Mouse (Mus musculus) small intestine, adult 2 months (tissue): ENCODE results near the gene Pef1. TPM values are rescaled to one million over a fixed set of nuclear protein-coding genes. Genes with fewer than 3 reads are reported as not detected.

ENCODE experiments used
- H3K27ac ChIP-seq: fragments of 200-500 bp; 2 replicates; pipeline ENCODE4 v1.5.1; 2012; ENCODE audit warnings: low read depth, low read length, control low read depth, inconsistent platforms; ENCODE audit not compliant: insufficient read depth
- H3K27me3 ChIP-seq: fragments of 200-500 bp; 2 replicates; pipeline ENCODE4 v1.6.1; 2012; ENCODE audit warnings: mild to moderate bottlenecking, moderate library complexity, low read length, inconsistent platforms; ENCODE audit not compliant: control insufficient read depth, insufficient read depth
- H3K36me3 ChIP-seq: fragments of 200-500 bp; 2 replicates; pipeline ENCODE4 v1.6.1; 2012; ENCODE audit warnings: mild to moderate bottlenecking, low read length, control low read depth, inconsistent platforms; ENCODE audit not compliant: control insufficient read depth, insufficient read depth
- H3K4me1 ChIP-seq: fragments of 200-500 bp; 2 replicates; pipeline ENCODE4 v1.6.1; 2012; ENCODE audit warnings: low read length, inconsistent platforms, mixed read lengths; ENCODE audit not compliant: control insufficient read depth, insufficient read depth, insufficient read length
- H3K4me3 ChIP-seq: fragments of 200-500 bp; 2 replicates; pipeline ENCODE4 v1.5.1; 2012; ENCODE audit warnings: low read depth, mild to moderate bottlenecking, control low read depth, inconsistent platforms, low read length, moderate library complexity
- CTCF ChIP-seq: fragments of 200-500 bp; IDR thresholded peaks from 2 replicates; pipeline ENCODE4 v1.5.1; 2012; ENCODE audit warnings: low read depth, mild to moderate bottlenecking, control low read depth, inconsistent platforms, low read length, moderate library complexity, mixed read lengths; ENCODE audit not compliant: insufficient replicate concordance, insufficient read length; ENCODE audit errors: extremely low read depth
- POLR2A ChIP-seq: fragments of 200-500 bp; IDR thresholded peaks from 2 replicates; pipeline ENCODE4 v1.6.1; 2012; ENCODE audit warnings: low read depth, mild to moderate bottlenecking, control low read depth, inconsistent platforms, low read length, moderate library complexity
- WGBS: fragments of 180-500 bp; shearing (Covaris S2); methylation state at CpG from one replicate; pipeline ENCODE4 v1.1.7; 2018; 5-methylcytosine and 5-hydroxymethylcytosine counted together
- polyA plus RNA-seq: library from polyadenylated mRNA; depleted of rRNA; stranded (reverse); fragments of >200 nt; gene quantifications from 2 replicates; pipeline ENCODE4 v1.2.3, GENCODE M21; 2012

Gene Pef1
- polyA plus RNA-seq, 1 experiment, result 171 TPM

GRCm38 (mm10) chr4:130163391-130163861, 61.1 kb downstream of the Pef1 start:
- H3K27ac ChIP-seq, result no peak overlapping the region
- TF ChIP-seq CTCF, result no peak
- TF ChIP-seq POLR2A, result no peak
- no peaks in the 10 kb centered on the region for H3K27me3 ChIP-seq
- 52% methylated on average over 20 of the region's 20 CpGs for WGBS
- peaks cover 11% of the 10 kb centered on the region for H3K4me1 ChIP-seq
- H3K4me3 ChIP-seq, result peak overlapping the region; percentile 31
- peaks cover 12% of the 10 kb centered on the region for H3K36me3 ChIP-seq

GRCm38 (mm10) chr4:130164121-130164520, 61.8 kb downstream of the Pef1 start:
- WGBS, result 93% methylated on average over 6 of the region's 6 CpGs
- no peak for TF ChIP-seq POLR2A
- TF ChIP-seq CTCF, result no peak
- Histone ChIP-seq H3K4me1 (peaks cover 18% of the 10 kb centered on the region), H3K36me3 (peaks cover 12% of the 10 kb centered on the region), H3K27me3 (no peaks in the 10 kb centered on the region), H3K4me3 (no peak overlapping the region), H3K27ac (no peak overlapping the region)

GRCm38 (mm10) chr4:130166061-130166460, 63.7 kb downstream of the Pef1 start:
- Histone ChIP-seq H3K4me3 (no peak overlapping the region), H3K27me3 (no peaks in the 10 kb centered on the region), H3K36me3 (peaks cover 12% of the 10 kb centered on the region), H3K27ac (no peak overlapping the region), H3K4me1 (peaks cover 30% of the 10 kb centered on the region)
- no peak for TF ChIP-seq CTCF
- no peak for TF ChIP-seq POLR2A
- WGBS, result 95% methylated on average over 18 of the region's 18 CpGs

GRCm38 (mm10) chr4:130166592-130166991, 64.2 kb downstream of the Pef1 start:
- Histone ChIP-seq H3K36me3 (peaks cover 14% of the 10 kb centered on the region), H3K27me3 (no peaks in the 10 kb centered on the region), H3K4me3 (no peak overlapping the region), H3K27ac (no peak overlapping the region), H3K4me1 (peaks cover 30% of the 10 kb centered on the region)
- no peak for TF ChIP-seq POLR2A
- TF ChIP-seq CTCF, result no peak
- 83% methylated on average over 8 of the region's 8 CpGs for WGBS

GRCm38 (mm10) chr4:130167321-130167720, 65.0 kb downstream of the Pef1 start:
- H3K4me1 ChIP-seq, result peaks cover 31% of the 10 kb centered on the region
- WGBS, result 73% methylated on average over 22 of the region's 22 CpGs
- H3K27ac ChIP-seq, result no peak overlapping the region
- H3K36me3 ChIP-seq, result peaks cover 14% of the 10 kb centered on the region
- TF ChIP-seq POLR2A (no peak), CTCF (no peak)
- no peaks in the 10 kb centered on the region for H3K27me3 ChIP-seq
- no peak overlapping the region for H3K4me3 ChIP-seq

- Histone ChIP-seq H3K4me1 (peaks cover 33% of the 10 kb centered on the region), H3K27me3 (no peaks in the 10 kb centered on the region), H3K27ac (0 out of 2 replicates have a peak overlapping the region, but pooled peaks have one; percentile 20), H3K36me3 (peaks cover 14% of the 10 kb centered on the region), H3K4me3 (peak overlapping the region; percentile 15; the same call in 1 of the 2 replicates)
- TF ChIP-seq POLR2A (no peak), CTCF (no peak)
- WGBS, result 34% methylated on average over 9 of the region's 9 CpGs
These were observed 65.5 kb downstream of the Pef1 start for GRCm38 (mm10) chr4:130167814-130168213.

GRCm38 (mm10) chr4:130168280-130169183, 66.2 kb downstream of the Pef1 start:
- H3K36me3 ChIP-seq, result peaks cover 14% of the 10 kb centered on the region
- peaks cover 39% of the 10 kb centered on the region for H3K4me1 ChIP-seq
- peak overlapping the region; percentile 15; the same call in 1 of the 2 replicates for H3K4me3 ChIP-seq
- no peaks in the 10 kb centered on the region for H3K27me3 ChIP-seq
- TF ChIP-seq CTCF (peak; percentile 40; the same call in 1 of the 2 replicates), POLR2A (no peak)
- WGBS, result 21% methylated on average over 16 of the region's 16 CpGs
- H3K27ac ChIP-seq, result peak overlapping the region; percentile 28
